Mouse (Mus musculus): ENCODE results near the gene Pdpk1.

Pdpk1 gene

GRCm38 (mm10) chr17:24150824-24151223, at the start of gene Pdpk1:
Gene Pdpk1 (minus strand): TSS chr17:24150924.
- no peak for DNase-seq

GRCm38 (mm10) chr17:24199741-24200140, 49.0 kb upstream of the Pdpk1 start:
- no peak for DNase-seq

- no peak for DNase-seq
These were observed 48.5 kb upstream of the Pdpk1 start for GRCm38 (mm10) chr17:24199252-24199651.

- no peak for DNase-seq
These were observed 46.5 kb upstream of the Pdpk1 start for GRCm38 (mm10) chr17:24197032-24197824.

- DNase-seq: no peak
These were observed 44.6 kb upstream of the Pdpk1 start for GRCm38 (mm10) chr17:24195349-24195748.

- no peak for DNase-seq
These were observed 43.0 kb upstream of the Pdpk1 start for GRCm38 (mm10) chr17:24193769-24194168.

- DNase-seq: no peak
These were observed 42.5 kb upstream of the Pdpk1 start for GRCm38 (mm10) chr17:24193268-24193667.

GRCm38 (mm10) chr17:24192848-24193247, 42.1 kb upstream of the Pdpk1 start:
- no peak for DNase-seq

GRCm38 (mm10) chr17:24191481-24191880, 40.8 kb upstream of the Pdpk1 start:
- no peak for DNase-seq

- no peak for DNase-seq
These were observed 40.2 kb upstream of the Pdpk1 start for GRCm38 (mm10) chr17:24190934-24191333.

- DNase-seq: no peak
These were observed 23.5 kb upstream of the Pdpk1 start for GRCm38 (mm10) chr17:24174259-24174658.

- DNase-seq: peak; percentile 56 to 57
These were observed 22.7 kb upstream of the Pdpk1 start for GRCm38 (mm10) chr17:24173423-24173822.

GRCm38 (mm10) chr17:24171738-24172137, 21.0 kb upstream of the Pdpk1 start:
- no peak for DNase-seq

- DNase-seq: no peak
These were observed 20.0 kb upstream of the Pdpk1 start for GRCm38 (mm10) chr17:24170729-24171128.

GRCm38 (mm10) chr17:24170125-24170524, 19.4 kb upstream of the Pdpk1 start:
- DNase-seq: no peak

- peak; percentile 94 for DNase-seq
These were observed 18.8 kb upstream of the Pdpk1 start, which contains the start of gene Atp6v0c for GRCm38 (mm10) chr17:24169317-24170065. Gene Atp6v0c (minus strand): TSS chr17:24169702.

GRCm38 (mm10) chr17:24168590-24169277, 18.0 kb upstream of the Pdpk1 start:
- DNase-seq: peak; percentile 68 to 77

GRCm38 (mm10) chr17:24167891-24168505, 17.3 kb upstream of the Pdpk1 start:
- peak in 1 of 2 experiments; percentile 7 for DNase-seq

- no peak for DNase-seq
These were observed 16.4 kb upstream of the Pdpk1 start for GRCm38 (mm10) chr17:24167120-24167519.

- DNase-seq: peak in 1 of 2 experiments; percentile 6
These were observed 14.0 kb upstream of the Pdpk1 start for GRCm38 (mm10) chr17:24164566-24165259.

- peak; percentile 90 to 93 for DNase-seq
These were observed 12.6 kb upstream of the Pdpk1 start, which contains the start of gene Amdhd2 for GRCm38 (mm10) chr17:24163176-24163962. Gene Amdhd2 (minus strand): TSS chr17:24163766.
